Mouse (Mus musculus): ENCODE data around the gene Tbca.
A peak's percentile ranks its signal among the peaks of the same experiment; 100 is the strongest.

The Tbca gene

DNA sequence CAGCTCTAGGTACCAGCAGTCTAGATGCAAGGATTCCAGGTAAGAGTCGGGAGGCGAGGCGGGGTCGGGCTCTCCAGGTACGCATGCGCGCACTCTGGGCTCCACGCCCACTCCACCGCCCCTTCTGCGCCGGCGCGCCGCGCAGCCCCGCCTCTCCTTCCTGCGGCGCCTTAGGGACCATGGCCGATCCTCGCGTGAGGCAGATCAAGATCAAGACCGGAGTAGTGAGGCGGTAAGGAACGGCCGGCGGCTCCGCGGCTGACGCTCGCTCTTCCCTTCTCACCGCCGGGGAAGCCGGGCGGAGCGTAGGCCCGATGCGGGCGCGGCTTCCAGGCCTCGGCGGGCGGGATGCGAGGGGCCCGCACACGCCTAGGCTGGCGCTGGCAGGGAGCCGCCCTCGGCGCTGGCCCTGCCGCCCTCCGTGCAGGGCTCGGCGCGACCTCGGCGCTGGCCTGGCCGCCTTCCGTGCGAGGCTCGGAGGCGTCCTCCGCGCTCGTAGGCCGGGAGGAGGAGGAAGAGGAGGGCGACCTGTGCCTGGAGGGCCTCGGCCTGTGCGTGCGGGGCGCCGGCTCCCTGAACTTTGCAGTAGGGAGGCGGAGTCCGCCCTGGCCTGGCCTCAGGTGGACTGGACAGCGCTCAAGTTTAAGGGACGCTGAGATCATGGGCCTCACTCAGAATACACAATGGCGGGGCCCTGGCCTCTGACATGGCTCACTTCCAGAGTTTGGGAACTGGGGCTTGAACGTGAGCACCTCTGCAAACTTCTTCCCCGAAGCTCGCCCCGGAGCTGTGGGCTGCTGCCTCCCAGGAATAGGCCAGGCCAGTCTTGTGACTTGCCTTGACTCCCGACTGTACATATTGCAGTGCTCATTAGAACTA is at the start of gene Tbca:
TSS of gene Tbca (plus strand) at position 140 of the 879 bp plus-strand sequence.
- DNase-seq (ENCODE audit: low read depth, low spot score), result peak; percentile 82

DNA sequence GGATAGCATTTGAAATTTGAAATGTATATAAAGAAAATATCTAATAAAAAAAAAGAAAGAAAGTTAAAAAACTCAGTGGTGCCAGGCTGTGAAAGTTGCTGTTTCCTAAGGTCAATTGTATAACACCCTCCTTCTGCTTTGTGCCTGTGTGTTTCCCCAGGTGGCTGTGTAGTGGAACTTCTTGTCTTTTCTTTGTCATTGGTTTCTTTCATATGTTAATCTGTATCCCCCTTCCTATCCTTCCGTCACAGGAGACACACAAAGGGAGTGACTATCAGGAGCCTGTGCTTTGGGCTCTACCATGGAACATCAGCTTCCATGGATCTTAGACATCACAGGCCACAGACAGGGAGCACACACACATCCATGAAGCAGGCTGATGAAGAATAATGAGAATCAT is 43.5 kb upstream of the Tbca start:
- no peak for DNase-seq (ENCODE audit: low read depth, low spot score)

DNA sequence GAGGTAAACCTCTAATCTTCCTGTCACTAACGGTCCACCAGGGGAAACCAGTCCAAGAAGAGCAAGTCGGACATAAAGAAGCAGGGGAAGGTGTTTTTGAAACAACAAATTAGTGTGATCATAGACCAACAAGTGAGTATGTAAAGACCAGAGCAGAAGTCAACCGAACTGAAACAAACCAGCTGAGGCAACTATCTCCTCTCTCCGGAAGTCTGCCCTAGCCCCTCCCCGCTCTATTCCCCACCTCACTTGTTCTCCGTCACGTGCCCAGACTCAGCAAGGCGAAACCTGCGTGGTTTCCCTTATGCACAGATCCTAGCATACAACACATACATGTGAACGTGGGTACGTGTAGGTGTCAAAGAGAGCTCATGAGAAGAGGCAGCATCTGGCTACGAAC is 22.9 kb upstream of the Tbca start:
- no peak for DNase-seq (ENCODE audit: low read depth, low spot score)

DNA sequence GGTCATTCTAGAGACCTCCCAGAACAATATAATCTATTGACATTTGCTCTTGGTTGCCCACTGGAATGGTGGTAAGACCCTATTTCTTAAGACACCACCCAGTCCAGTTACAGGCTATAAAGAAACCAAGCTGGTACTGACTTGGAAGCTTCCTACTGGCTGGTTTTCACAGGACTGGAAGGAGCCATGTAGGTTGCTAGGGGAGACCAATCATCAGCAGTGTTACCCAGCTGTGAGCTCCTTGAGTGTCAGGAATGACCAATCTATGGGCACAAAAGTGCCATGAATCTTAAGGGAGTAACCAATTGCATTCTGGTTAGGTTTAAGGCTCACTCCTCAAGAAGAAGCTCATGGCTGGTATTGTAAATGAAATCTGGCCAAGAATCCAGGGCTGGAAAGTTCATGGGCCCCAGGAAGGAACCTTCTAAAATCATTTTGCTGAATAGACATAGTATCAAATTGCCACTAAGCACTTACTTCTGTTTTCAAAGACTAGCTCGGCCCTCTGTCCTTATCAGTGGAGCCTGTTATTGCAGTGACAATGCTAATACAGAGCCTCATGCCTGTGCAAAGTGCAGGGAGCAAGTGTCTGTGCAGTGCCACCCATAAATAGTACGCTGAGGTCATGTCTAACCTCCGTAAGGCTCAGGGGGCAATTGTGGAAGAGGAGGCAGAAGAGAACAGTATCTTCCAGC is 20.1 kb upstream of the Tbca start:
- DNase-seq (ENCODE audit: low read depth, low spot score), result no peak

DNA sequence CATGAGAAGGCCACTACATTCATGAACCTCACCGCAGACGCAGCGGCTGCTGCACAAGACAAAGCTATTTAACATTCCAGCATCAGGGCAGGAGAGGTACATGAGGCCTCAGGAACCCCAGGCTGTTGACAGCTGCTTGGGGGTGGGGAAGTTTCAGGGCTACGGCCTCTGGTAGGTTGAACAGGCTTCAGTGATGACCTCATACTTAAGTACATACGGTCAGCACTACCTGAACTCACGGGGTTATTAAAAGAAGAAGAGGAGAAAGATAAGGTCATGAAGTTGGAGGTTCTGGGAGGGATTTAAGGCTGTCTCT is 19.6 kb upstream of the Tbca start:
- DNase-seq (ENCODE audit: low read depth, low spot score), result no peak

DNA sequence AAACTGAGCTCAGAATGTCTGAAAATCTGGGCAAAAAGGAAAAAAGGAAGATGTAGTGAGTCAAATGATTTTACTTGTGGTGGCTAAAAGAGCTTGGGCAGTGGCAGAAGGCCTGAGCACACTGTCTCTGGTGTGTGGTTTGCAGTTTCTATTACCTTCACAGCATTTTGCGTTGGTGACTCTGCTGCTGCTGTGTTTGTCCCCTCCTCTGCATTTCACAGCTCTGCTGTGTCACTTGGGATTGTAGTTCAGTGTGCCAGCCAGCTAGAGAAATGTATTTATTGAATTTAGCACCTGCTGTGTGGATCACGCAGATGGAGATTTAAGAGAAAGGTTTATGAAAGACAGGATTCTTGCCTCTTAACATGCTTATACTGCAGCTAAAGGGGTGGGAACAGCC is 1.8 kb upstream of the Tbca start:
- no peak for DNase-seq (ENCODE audit: low read depth, low spot score)

DNA sequence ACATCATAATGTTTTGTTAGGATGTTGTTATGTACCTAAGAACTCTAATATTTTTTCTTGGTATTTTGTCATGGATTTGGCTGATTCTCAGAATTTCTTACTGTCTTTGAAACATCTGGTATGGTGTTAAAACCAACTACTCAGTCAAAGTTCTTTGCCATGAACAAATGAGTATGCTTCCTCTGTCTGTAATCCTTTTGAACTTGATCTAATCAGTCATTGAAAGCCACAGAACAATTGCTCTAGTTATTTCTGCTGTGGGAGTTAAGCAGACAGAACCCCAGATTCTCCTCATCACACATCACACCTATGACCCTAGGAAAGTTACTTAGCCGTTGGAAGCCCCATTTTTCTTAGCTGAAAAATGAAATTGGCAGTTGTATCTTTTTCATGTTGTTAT is 6.0 kb downstream of the Tbca start:
- no peak for DNase-seq (ENCODE audit: low read depth, low spot score)

DNA sequence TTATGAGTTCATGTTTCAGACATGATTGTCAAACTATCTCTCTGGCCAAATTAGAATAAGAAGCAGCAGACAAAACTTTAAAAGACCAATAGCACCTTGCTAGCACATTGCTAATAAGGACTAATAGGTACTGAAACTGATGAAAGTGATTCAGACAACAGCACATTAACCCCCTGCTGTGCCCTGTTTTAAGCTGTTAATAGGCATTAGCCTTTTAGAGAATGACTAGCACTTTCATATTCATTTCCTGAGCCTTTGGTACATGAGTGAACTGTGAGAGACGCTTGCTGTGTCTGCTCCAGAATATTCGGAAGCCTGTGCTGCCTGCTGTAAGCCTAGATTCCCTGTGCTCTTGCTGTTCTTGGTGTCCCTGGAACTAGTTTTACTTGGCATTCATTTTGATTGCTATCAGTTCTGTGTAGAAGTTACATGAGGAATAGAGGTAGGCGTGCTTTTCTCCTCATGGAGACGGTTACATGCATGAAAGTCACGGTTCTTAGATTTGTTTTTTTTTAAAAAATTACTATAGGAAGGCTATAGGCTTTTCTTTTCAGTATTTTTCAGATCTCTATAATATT is 14.9 kb downstream of the Tbca start:
- no peak for DNase-seq (ENCODE audit: low read depth, low spot score)

DNA sequence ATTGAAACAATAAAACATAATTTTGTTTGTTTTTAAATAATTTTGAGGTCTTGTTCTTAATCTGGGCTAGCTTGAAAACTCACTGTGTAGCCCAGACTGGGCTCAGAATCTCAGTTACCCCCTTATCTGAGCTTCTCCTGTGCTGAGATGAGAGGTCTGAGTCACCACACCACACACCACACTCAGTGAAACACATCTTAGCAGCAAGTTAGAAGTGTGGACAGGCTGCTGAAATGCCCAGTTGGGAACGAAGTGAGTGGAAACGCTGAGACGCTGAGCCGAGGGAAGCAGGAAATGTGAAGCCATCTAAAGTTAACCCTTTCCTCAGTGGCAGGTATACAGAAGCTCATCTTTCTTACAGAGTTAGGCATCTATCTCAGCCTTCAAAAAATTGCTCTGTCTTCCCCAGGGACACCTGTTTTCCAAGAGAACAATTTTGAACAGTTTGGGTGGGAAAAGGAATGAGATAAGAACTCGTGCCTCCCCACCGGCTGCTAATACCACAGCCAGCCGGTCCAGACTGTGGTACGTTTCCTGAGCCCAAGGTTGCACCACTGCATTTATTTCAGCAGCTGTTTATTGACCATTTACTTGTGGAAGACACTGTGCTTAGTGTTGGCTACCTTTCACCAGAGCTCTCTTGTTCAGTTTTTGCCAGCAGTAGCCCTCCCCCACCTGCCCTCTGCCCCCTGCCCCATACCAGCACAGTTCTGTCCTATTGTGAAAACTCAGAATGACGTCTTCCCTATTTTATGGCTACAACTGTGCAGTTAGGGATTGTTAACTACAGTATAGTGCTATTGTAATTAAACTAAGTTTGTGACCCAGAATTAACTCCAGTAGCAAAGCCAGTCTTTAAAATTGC is 17.8 kb downstream of the Tbca start:
- no peak for DNase-seq (ENCODE audit: low read depth, low spot score)

DNA sequence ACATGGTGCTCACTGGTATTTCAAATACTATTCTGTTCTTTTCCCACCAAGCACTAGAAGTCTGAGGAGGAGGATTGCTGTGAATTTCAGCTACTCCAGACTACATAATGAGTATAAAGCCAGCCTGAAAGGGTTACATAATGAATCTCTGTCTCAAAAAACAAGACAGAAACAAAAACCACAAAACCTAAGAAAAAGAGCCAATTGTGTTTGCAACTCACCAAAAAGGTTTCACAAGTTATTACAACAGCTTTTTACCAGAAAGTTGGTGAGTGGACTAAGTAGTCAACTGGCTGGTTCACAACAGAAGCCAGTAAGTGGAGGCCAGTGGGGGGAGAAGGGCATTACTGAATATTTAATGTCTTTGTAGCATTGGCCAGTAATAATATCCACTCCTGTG is 19.9 kb downstream of the Tbca start:
- DNase-seq (ENCODE audit: low read depth, low spot score), result no peak

DNA sequence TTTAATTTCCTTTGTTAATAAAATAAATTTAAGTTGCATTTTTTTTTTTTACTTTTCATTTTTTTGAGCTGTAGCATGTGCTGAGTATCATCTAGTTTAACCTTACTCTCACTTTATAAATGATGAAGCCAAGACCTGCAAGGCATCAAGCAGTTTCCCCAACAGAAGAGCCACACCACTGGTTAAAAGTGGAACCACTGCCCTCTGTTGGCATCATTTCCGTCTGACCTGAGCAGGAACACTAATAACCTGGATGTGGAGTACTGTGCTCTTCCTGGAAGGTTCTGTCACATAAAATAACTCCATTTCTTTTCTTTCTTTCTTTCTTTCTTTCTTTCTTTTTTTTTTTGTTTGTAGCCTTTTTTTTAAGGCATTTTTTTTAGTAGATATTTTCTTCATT is 21.0 kb downstream of the Tbca start:
- no peak for DNase-seq (ENCODE audit: low read depth, low spot score)

DNA sequence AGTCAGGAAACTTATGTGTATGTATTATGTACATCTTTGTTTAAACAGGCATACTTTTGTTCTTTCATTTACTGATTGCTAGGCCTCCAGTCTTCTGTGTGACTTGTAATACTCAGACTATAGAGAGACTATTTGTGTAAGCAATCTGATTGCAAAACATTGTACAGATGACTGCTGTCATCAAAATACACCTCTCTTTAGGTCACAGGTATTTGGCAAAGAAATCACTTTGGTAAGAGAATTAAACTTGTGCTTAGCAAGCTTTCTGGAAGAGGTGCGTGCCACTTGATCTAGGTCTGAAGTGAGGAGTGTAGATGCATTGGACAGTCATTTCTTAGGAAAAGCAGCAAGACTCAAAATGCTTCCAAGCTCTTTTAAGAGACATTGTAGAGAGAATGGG is 22.7 kb downstream of the Tbca start:
- DNase-seq (ENCODE audit: low read depth, low spot score), result no peak

DNA sequence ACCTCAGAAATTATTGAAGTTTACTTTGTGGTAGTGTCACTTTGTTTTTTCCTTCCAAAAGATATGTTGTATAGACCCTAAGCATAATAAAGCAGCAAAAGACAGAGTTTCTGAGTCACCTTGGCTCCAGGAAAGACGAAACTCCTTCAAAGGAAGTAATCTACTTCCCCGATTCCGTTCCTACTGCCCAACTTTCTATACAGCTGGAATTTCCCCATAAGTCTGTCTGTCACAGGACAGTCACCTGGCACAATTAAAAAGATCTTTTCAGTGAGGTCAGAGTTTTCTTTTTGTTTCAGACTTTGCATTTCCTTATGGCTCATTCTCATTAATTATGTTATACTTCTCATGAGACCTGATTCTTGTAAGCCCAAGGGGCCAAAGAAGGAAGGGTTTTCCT is 25.1 kb downstream of the Tbca start:
- no peak for DNase-seq (ENCODE audit: low read depth, low spot score)

DNA sequence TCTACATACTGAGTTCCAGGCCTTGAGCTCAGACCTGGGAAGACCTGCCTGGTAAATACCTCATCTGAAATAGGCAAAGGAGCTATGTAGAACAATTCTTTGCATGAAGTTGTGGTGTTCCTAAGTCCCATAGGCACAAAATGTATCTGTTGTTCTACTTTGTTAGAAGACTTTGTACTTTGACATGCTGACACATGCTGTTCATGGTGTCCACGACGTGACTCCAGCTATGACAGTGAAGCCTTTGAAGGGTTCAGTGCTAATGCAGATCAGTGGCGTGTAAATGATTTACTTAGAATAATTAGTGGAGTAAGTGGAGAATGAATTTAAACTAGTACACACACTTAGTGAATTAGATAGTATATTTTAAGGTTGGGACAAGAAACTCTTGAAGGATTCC is 31.8 kb downstream of the Tbca start:
- DNase-seq (ENCODE audit: low read depth, low spot score), result no peak

DNA sequence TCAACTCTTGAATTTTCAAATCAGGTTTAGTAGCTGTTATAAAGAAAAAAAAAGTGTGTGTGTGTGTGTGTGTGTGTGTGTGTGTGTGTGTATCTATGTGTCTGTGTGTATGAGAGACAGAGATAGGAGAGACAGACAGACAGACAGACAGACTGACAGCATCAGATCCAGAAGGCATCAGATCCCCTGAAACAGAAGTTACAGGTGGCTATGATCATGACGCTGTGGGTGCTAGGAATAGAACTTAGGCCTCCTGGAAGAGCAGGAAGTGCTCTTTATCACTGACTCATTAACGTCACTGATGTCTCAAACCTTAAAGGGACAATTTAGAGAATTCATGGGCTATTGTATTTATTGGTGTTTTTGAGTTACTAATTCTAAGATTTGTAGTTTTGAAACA is 32.2 kb downstream of the Tbca start:
- no peak for DNase-seq (ENCODE audit: low read depth, low spot score)

DNA sequence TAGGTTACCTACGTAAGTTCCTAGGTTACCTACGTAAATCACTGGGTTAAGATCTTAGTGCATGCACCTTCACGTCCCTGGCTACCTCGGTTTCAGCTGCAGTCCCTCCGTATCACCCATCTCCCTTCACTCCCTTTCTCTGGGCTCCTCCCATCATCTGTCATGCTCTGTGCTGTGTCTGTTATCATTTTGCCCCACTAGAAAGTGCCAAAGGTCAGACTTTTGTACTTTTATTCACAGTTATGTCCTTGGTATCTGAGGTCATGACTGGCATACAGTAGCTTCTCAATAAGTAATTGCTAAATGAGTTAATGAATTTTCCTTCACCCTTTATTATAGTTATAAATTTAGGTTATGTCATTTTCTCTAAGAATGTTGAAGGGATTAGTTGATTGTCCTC is 37.7 kb downstream of the Tbca start:
- no peak for DNase-seq (ENCODE audit: low read depth, low spot score)

DNA sequence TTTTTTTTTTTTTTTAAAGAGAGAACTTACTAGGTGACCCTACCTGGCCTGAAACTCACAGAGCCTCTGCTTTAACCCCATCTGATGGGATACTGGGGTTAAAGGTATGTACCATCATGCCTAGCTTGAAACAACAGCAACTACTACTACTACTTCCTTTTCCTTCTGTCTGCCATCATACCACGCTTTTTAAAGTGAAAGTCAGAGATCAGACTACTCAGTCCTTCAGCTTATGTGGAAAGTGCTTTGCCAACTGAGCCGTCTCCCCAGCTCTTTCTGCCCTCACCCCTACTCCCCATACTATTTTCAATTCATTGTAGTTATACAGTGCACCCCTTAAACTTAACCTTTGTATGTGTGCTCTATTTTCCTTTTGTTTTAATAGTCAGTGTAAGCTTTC is 38.3 kb downstream of the Tbca start:
- no peak for DNase-seq (ENCODE audit: low read depth, low spot score)

DNA sequence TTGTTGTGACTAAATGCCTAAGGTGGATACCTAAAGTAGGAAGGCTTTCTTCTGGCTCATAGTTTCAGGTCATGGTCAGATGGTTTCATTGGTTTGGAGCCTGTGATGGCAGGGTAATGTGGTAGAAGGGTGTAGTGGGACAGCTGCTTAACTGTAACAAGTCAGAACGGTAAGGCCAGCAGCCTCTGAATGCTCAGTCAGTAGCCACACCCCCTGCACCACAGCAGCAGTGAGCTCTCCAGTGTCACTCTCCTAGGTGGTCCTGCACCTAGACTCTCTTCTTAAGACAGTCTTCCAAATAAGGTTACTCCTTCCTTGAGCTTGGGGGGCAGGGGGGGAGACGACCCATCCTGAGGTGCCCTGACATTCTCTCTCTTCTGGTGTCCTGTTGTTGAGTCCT is 39.1 kb downstream of the Tbca start:
- no peak for DNase-seq (ENCODE audit: low read depth, low spot score)

DNA sequence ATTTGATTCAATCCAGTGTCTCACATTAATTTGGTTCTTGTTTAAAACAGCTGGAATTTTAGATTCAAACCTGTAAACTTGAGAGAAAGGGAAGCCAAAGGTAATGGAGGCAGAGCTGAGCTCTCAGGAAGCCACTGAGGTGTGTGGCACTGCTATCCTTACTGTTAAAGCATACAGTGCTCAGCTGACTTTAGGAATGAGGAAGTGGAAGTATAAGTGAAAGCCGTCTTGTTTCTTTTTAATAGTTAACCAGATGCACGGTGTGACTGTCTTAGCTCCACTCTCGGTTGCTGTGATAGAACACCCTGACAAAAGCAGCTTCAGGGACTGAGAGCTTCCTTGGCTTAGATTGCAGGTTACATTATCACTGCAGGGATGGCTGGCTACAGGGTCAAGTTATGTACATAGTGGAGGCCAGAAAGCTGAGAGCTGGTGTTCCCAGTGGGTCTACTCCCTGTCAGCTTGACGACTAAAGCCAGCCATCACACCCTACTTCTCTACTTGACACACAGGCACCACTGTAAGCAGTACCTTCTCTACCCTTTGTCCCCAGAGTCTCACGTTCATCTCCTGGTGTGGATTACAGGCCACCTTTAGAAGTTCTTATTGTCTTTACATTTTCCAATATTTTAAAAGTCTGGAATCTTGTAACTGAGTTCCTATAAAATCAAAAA is 49.5 kb downstream of the Tbca start:
- no peak for DNase-seq (ENCODE audit: low read depth, low spot score)

DNA sequence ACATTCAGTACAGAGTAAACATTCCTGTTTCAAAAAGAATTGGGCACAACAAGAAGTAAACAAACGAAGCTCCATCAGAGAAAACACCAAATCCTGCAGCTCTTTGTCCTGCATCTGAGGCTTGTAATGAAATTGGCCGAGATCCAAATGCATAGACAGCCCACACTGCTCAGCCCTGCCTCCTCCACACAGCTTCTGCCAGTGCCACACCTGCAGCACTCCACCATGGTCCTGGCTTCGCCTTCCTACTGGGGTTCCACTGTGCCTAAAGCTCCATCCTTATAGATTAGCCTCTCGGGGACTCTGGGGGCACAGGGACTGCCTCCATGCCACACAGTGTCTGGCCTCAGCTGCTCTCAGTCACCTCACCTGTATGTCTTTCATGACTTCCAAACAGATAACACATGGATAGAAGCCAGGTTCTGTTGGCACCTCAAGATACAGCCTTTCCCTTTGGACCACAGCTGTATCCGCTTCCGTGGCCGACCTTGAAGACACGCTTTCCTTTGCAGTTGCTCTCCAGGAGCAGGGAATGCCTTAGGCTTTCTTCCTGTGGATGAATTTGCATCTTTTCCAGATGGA is 50.1 kb downstream of the Tbca start:
- no peak for DNase-seq (ENCODE audit: low read depth, low spot score)

DNA sequence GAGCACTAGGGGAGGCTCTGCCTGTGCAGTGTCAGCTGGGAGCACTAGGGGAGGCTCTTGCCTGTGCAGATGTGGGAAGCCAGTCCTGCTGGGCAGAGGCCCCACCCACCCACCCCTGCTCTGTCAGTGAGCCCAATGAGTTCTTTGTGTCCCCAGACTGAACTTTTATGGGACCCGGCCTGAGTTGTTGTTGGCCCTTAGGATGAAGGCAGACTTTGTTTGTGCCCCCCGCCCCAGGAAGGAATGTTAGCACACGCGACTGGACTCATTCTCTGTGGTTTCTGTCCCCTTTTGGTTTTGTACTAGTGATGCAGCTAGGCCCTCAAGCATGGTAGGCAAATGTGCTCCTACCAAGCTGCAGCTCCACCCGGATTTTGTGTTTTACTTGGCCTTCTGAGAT is 54.5 kb downstream of the Tbca start:
- DNase-seq (ENCODE audit: low read depth, low spot score), result no peak

Measured in c-Kit-negative CD71-positive TER-119-positive erythroid progenitor cells, embryonic 14.5 days (primary cell).